Mouse (Mus musculus): Measurements from ENCODE around the gene Bsn. TPM values are rescaled to one million over a fixed set of nuclear protein-coding genes. Genes with fewer than 3 reads are reported as not detected.

The Bsn gene
- polyA plus RNA-seq, 1 experiment from 2014 or later, result 0.97 TPM

DNA sequence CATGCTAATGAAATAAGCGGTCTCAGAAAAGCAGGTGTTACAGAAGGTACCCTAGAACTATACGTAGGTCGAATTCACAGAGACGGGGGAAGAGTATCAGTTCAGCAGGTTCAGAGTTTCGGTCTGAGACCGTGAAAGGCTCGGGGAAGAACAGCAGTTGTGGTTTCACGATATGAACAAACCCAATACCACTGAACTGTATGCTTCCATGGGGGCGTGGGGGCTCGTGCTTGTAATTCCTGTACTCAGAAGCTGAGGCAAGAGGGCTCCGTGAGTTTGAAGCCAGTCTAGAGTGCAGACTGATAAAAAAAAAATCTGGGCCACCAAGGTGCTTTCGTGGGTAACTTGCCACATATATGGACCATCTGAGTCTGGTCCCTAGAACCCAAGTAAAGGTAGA is 35.4 kb downstream of the Bsn start:
- H3K9me3 ChIP-seq (replicated peaks; ENCODE audit: control insufficient read depth, low read length), result no peaks in the 10 kb centered on the region
- H3K4me1 ChIP-seq (ENCODE audit: control insufficient read depth, insufficient read depth, low read length), result no peaks in the 10 kb centered on the region
- WGBS, result 93% methylated on average over 12 of the region's 12 CpGs
- H3K9ac ChIP-seq (replicated peaks; ENCODE audit: low read length), result no peak overlapping the region
- ATAC-seq (replicated peaks; ENCODE audit: insufficient number of reproducible peaks, low FRiP score, low TSS enrichment, low read depth) (no peak), DNase-seq (ENCODE audit: low spot score) (no peak)
- H3K4me3 ChIP-seq (ENCODE audit: low read depth, low read length), result no peak overlapping the region
- H3K27ac ChIP-seq (replicated peaks; ENCODE audit: low read depth, low read length), result no peak overlapping the region
- no peak overlapping the region for H3K4me2 ChIP-seq (ENCODE audit: low read depth, low read length)
- no peaks in the 10 kb centered on the region for H3K27me3 ChIP-seq (ENCODE audit: control insufficient read depth, insufficient read depth, low read length)
- no peaks in the 10 kb centered on the region for H3K36me3 ChIP-seq (replicated peaks; ENCODE audit: control insufficient read depth, insufficient read depth, low read depth, low read length)

DNA sequence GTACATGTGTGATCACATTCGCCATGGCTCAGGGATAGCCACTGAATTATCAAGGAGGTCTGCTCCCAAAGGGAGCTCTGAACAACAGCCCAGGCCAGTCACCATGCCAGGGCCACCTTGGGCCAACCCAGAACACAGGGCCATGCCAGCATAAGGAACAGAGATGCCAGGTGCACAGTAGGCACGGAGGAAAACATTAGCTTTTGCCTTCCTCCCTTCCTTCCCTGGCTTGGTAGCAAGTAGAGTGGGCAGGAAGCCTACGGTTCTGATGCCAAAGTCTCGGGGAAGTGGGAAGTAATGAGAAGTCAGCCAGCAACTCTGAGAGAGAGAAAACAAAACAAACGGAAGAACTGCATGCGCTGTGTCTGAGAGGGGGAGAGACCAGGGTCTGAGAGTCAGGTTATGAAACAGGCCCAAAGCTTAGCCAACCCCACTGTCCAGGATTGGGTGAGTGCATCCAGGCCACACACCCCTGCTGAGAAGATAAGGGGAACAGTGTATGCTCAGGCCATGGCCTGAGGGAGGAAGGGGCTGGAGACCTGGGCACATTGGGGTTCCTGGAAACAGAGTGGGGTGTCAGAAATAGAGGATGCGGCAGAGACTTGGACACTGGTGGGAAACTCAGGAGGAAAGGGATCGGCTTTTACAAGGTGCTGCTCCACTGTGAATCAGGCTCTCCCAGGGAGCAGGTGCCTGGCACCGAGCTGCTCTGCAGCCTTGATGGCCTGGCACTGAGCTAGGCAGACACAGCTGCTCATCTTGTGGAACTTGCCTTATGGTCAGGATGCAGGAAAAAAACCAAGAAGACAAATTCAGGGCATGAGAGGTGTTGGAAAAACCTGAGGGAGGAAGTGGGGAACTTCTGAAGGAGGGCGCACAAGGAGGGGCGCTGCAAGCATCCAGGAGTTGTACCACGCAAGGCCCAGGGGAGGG is 36.4 kb downstream of the Bsn start:
- WGBS, result 84% methylated on average over 12 of the region's 12 CpGs
- no peak overlapping the region for H3K27ac ChIP-seq (replicated peaks; ENCODE audit: low read depth, low read length)
- no peaks in the 10 kb centered on the region for H3K4me1 ChIP-seq (ENCODE audit: control insufficient read depth, insufficient read depth, low read length)
- no peak overlapping the region for H3K4me2 ChIP-seq (ENCODE audit: low read depth, low read length)
- no peak overlapping the region for H3K4me3 ChIP-seq (ENCODE audit: low read depth, low read length)
- DNase-seq (ENCODE audit: low spot score) (no peak), ATAC-seq (replicated peaks; ENCODE audit: insufficient number of reproducible peaks, low FRiP score, low TSS enrichment, low read depth) (no peak; the same call in 1 of the 2 replicates)
- H3K9ac ChIP-seq (replicated peaks; ENCODE audit: low read length), result no peak overlapping the region; the same call in 1 of the 2 replicates
- no peaks in the 10 kb centered on the region for H3K9me3 ChIP-seq (replicated peaks; ENCODE audit: control insufficient read depth, low read length)
- no peaks in the 10 kb centered on the region for H3K27me3 ChIP-seq (ENCODE audit: control insufficient read depth, insufficient read depth, low read length)
- no peaks in the 10 kb centered on the region for H3K36me3 ChIP-seq (replicated peaks; ENCODE audit: control insufficient read depth, insufficient read depth, low read depth, low read length)

GRCm38 (mm10) chr9:108150486-108150885 is 39.7 kb downstream of the Bsn start:
- H3K4me3 ChIP-seq (ENCODE audit: low read depth, low read length), result no peak overlapping the region
- DNase-seq (ENCODE audit: low spot score) (no peak), ATAC-seq (replicated peaks; ENCODE audit: insufficient number of reproducible peaks, low FRiP score, low TSS enrichment, low read depth) (no peak)
- H3K9me3 ChIP-seq (replicated peaks; ENCODE audit: control insufficient read depth, low read length), result no peaks in the 10 kb centered on the region
- H3K4me2 ChIP-seq (ENCODE audit: low read depth, low read length), result no peak overlapping the region
- H3K4me1 ChIP-seq (ENCODE audit: control insufficient read depth, insufficient read depth, low read length), result no peaks in the 10 kb centered on the region
- no peak overlapping the region for H3K9ac ChIP-seq (replicated peaks; ENCODE audit: low read length)
- WGBS, result 69% methylated on average over 1 of the region's 1 CpGs
- H3K27ac ChIP-seq (replicated peaks; ENCODE audit: low read depth, low read length), result no peak overlapping the region
- no peaks in the 10 kb centered on the region for H3K27me3 ChIP-seq (ENCODE audit: control insufficient read depth, insufficient read depth, low read length)
- H3K36me3 ChIP-seq (replicated peaks; ENCODE audit: control insufficient read depth, insufficient read depth, low read depth, low read length), result no peaks in the 10 kb centered on the region

DNA sequence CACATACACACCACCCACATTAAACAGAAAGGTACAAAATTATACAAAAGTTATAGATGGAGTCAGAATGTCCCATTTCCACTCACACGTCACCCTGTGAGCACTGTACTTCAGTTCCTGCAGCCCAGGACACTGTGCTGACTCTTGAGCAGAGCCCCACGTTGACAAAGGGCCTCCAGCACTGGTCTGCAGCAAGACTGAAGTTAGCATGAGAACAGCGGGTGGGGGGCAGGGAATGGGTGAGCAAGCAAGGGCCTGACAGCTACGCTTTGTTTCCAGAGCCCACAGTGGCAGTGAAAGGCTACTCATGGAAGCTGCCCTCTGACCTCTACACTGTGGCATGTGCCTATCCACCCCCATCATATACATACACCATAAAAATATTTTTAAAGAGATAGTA is 40.4 kb downstream of the Bsn start:
- no peaks in the 10 kb centered on the region for H3K27me3 ChIP-seq (ENCODE audit: control insufficient read depth, insufficient read depth, low read length)
- H3K36me3 ChIP-seq (replicated peaks; ENCODE audit: control insufficient read depth, insufficient read depth, low read depth, low read length), result no peaks in the 10 kb centered on the region
- WGBS, result 21% methylated on average over 4 of the region's 4 CpGs
- H3K9ac ChIP-seq (replicated peaks; ENCODE audit: low read length), result no peak overlapping the region
- ATAC-seq (replicated peaks; ENCODE audit: insufficient number of reproducible peaks, low FRiP score, low TSS enrichment, low read depth) (no peak), DNase-seq (ENCODE audit: low spot score) (no peak)
- H3K4me3 ChIP-seq (ENCODE audit: low read depth, low read length), result no peak overlapping the region
- no peak overlapping the region for H3K4me2 ChIP-seq (ENCODE audit: low read depth, low read length)
- no peak overlapping the region for H3K27ac ChIP-seq (replicated peaks; ENCODE audit: low read depth, low read length)
- H3K4me1 ChIP-seq (ENCODE audit: control insufficient read depth, insufficient read depth, low read length), result no peaks in the 10 kb centered on the region
- H3K9me3 ChIP-seq (replicated peaks; ENCODE audit: control insufficient read depth, low read length), result no peaks in the 10 kb centered on the region

GRCm38 (mm10) chr9:108147606-108148005 is 42.6 kb downstream of the Bsn start:
- no peak overlapping the region for H3K4me3 ChIP-seq (ENCODE audit: low read depth, low read length)
- H3K9me3 ChIP-seq (replicated peaks; ENCODE audit: control insufficient read depth, low read length), result no peaks in the 10 kb centered on the region
- no peak for DNase-seq (ENCODE audit: low spot score)
- H3K27ac ChIP-seq (replicated peaks; ENCODE audit: low read depth, low read length), result no peak overlapping the region
- H3K27me3 ChIP-seq (ENCODE audit: control insufficient read depth, insufficient read depth, low read length), result no peaks in the 10 kb centered on the region
- H3K4me1 ChIP-seq (ENCODE audit: control insufficient read depth, insufficient read depth, low read length), result no peaks in the 10 kb centered on the region
- ATAC-seq (replicated peaks; ENCODE audit: insufficient number of reproducible peaks, low FRiP score, low TSS enrichment, low read depth), result no peak
- no peak overlapping the region for H3K9ac ChIP-seq (replicated peaks; ENCODE audit: low read length)
- no peak overlapping the region for H3K4me2 ChIP-seq (ENCODE audit: low read depth, low read length)
- WGBS, result 61% methylated on average over 5 of the region's 5 CpGs
- no peaks in the 10 kb centered on the region for H3K36me3 ChIP-seq (replicated peaks; ENCODE audit: control insufficient read depth, insufficient read depth, low read depth, low read length)

DNA sequence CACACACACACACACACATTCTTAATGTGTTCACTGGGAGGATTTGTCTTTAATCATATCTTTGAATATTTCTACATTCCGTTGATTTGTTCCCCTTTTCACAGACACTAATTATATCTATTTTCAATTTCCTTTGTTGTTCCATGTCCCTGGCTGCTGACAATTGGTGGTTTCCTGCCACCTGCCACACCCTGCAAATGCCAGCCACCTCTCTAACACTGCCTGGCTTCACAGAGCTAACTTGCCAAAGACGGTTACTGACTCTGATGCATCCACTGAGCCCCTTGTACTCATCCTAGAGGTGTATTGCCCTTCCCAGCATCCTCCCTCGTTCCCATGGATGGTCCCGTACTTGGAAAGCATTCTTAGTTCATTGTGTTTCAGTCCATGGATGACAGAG is 43.7 kb downstream of the Bsn start:
- no peaks in the 10 kb centered on the region for H3K9me3 ChIP-seq (replicated peaks; ENCODE audit: control insufficient read depth, low read length)
- H3K4me2 ChIP-seq (ENCODE audit: low read depth, low read length), result no peak overlapping the region
- H3K27me3 ChIP-seq (ENCODE audit: control insufficient read depth, insufficient read depth, low read length), result no peaks in the 10 kb centered on the region
- H3K4me1 ChIP-seq (ENCODE audit: control insufficient read depth, insufficient read depth, low read length), result no peaks in the 10 kb centered on the region
- no peaks in the 10 kb centered on the region for H3K36me3 ChIP-seq (replicated peaks; ENCODE audit: control insufficient read depth, insufficient read depth, low read depth, low read length)
- 79% methylated on average over 4 of the region's 4 CpGs for WGBS
- ATAC-seq (replicated peaks; ENCODE audit: insufficient number of reproducible peaks, low FRiP score, low TSS enrichment, low read depth) (no peak), DNase-seq (ENCODE audit: low spot score) (no peak)
- no peak overlapping the region for H3K4me3 ChIP-seq (ENCODE audit: low read depth, low read length)
- no peak overlapping the region for H3K9ac ChIP-seq (replicated peaks; ENCODE audit: low read length)
- no peak overlapping the region for H3K27ac ChIP-seq (replicated peaks; ENCODE audit: low read depth, low read length)

GRCm38 (mm10) chr9:108145740-108146139 is 44.4 kb downstream of the Bsn start:
- H3K4me2 ChIP-seq (ENCODE audit: low read depth, low read length), result no peak overlapping the region
- no peaks in the 10 kb centered on the region for H3K9me3 ChIP-seq (replicated peaks; ENCODE audit: control insufficient read depth, low read length)
- no peak overlapping the region for H3K9ac ChIP-seq (replicated peaks; ENCODE audit: low read length)
- no peak for ATAC-seq (replicated peaks; ENCODE audit: insufficient number of reproducible peaks, low FRiP score, low TSS enrichment, low read depth)
- no peak overlapping the region for H3K4me3 ChIP-seq (ENCODE audit: low read depth, low read length)
- no peaks in the 10 kb centered on the region for H3K27me3 ChIP-seq (ENCODE audit: control insufficient read depth, insufficient read depth, low read length)
- WGBS, result 65% methylated on average over 6 of the region's 6 CpGs
- no peaks in the 10 kb centered on the region for H3K36me3 ChIP-seq (replicated peaks; ENCODE audit: control insufficient read depth, insufficient read depth, low read depth, low read length)
- no peak overlapping the region for H3K27ac ChIP-seq (replicated peaks; ENCODE audit: low read depth, low read length)
- no peak for DNase-seq (ENCODE audit: low spot score)
- H3K4me1 ChIP-seq (ENCODE audit: control insufficient read depth, insufficient read depth, low read length), result no peaks in the 10 kb centered on the region

GRCm38 (mm10) chr9:108144371-108145270 is 45.6 kb downstream of the Bsn start:
- WGBS, result 83% methylated on average over 17 of the region's 17 CpGs
- no peaks in the 10 kb centered on the region for H3K27me3 ChIP-seq (ENCODE audit: control insufficient read depth, insufficient read depth, low read length)
- no peaks in the 10 kb centered on the region for H3K9me3 ChIP-seq (replicated peaks; ENCODE audit: control insufficient read depth, low read length)
- H3K36me3 ChIP-seq (replicated peaks; ENCODE audit: control insufficient read depth, insufficient read depth, low read depth, low read length), result no peaks in the 10 kb centered on the region
- no peaks in the 10 kb centered on the region for H3K4me1 ChIP-seq (ENCODE audit: control insufficient read depth, insufficient read depth, low read length)
- ATAC-seq (replicated peaks; ENCODE audit: insufficient number of reproducible peaks, low FRiP score, low TSS enrichment, low read depth), result no peak
- no peak overlapping the region for H3K4me2 ChIP-seq (ENCODE audit: low read depth, low read length)
- H3K9ac ChIP-seq (replicated peaks; ENCODE audit: low read length), result no peak overlapping the region
- H3K4me3 ChIP-seq (ENCODE audit: low read depth, low read length), result no peak overlapping the region
- H3K27ac ChIP-seq (replicated peaks; ENCODE audit: low read depth, low read length), result no peak overlapping the region
- no peak for DNase-seq (ENCODE audit: low spot score)
